Mouse (Mus musculus) G1E (cell line): ENCODE data around the gene Slc34a3. TPM values are rescaled to one million over a fixed set of nuclear protein-coding genes. Genes with fewer than 3 reads are reported as not detected.

Experiments used
- ATAC-seq: 2 replicates; pipeline ENCODE4 v1.8.0; 2016; ENCODE audit warnings: mild to moderate bottlenecking; ENCODE audit not compliant: insufficient number of reproducible peaks, poor library complexity, low FRiP score, severe bottlenecking; ENCODE audit errors: extremely low read depth
- DNase-seq: peaks from one replicate; pipeline ENCODE4 v3.0.0; 2012; ENCODE audit warnings: low spot score
- H3K27me3 ChIP-seq: 2 replicates; pipeline ENCODE4 v1.6.1; 2012; ENCODE audit warnings: mild to moderate bottlenecking, low read length, inconsistent platforms; ENCODE audit not compliant: insufficient read depth
- H3K36me3 ChIP-seq: replicated peaks from 2 replicates; pipeline ENCODE3; 2012; ENCODE audit warnings: mild to moderate bottlenecking, inconsistent platforms
- H3K4me1 ChIP-seq: 2 replicates; pipeline ENCODE4 v1.6.1; 2012; ENCODE audit warnings: low read depth, low read length, inconsistent platforms, mixed read lengths; ENCODE audit not compliant: insufficient read depth
- H3K4me3 ChIP-seq: 2 replicates; pipeline ENCODE4 v1.5.1; 2012; ENCODE audit warnings: low read depth, mild to moderate bottlenecking, inconsistent platforms, low read length, moderate library complexity, mixed read lengths
- H3K9me3 ChIP-seq: replicated peaks from 2 replicates; pipeline ENCODE4 v1.6.1; 2012; ENCODE audit warnings: inconsistent platforms
- CTCF ChIP-seq: IDR thresholded peaks from 2 replicates; pipeline ENCODE4 v1.5.1; 2012; ENCODE audit warnings: low read depth, low read length, inconsistent platforms, mixed read lengths
- GATA1 ChIP-seq: IDR thresholded peaks from 2 replicates; pipeline ENCODE4 v1.6.1; 2012; ENCODE audit warnings: borderline replicate concordance, low read length, inconsistent platforms, mixed read lengths
- GATA2 ChIP-seq: IDR thresholded peaks from 2 replicates; pipeline ENCODE4 v1.6.1; 2012; ENCODE audit warnings: low read depth, low read length, inconsistent platforms, borderline replicate concordance
- POLR2AphosphoS5 ChIP-seq: IDR thresholded peaks from 2 replicates; pipeline ENCODE4 v1.6.1; 2012; ENCODE audit warnings: low read depth, low read length, inconsistent platforms; ENCODE audit not compliant: insufficient replicate concordance
- TAL1 ChIP-seq: conservative IDR thresholded peaks from 2 replicates; pipeline ENCODE4 v1.6.1; 2012; ENCODE audit warnings: low read depth, low read length, inconsistent platforms, mixed read lengths
- polyA plus RNA-seq: library from polyadenylated mRNA; stranded (reverse); fragments of >175 nt; gene quantifications from 2 replicates; pipeline ENCODE4 v1.2.3, GENCODE M21; 2012
- total RNA-seq, 2 experiments: library from RNA; stranded (forward) in 1 of 2; stranded (reverse) in 1 of 2; fragments of 200-1000 nt in 1 of 2; fragments of >200 nt in 1 of 2; fragmentation: Nextera tagmentation in 1 of 2; gene quantifications; 2 replicates each; pipeline ENCODE4 v1.2.3; 2014 to 2017

The Slc34a3 gene
- total and polyA plus RNA-seq, 3 experiments, result 0.91 TPM; not detected in 2

GRCm38 (mm10) chr2:25240723-25241437, 6.7 kb upstream of the Slc34a3 start:
- Histone ChIP-seq H3K4me1 (peaks cover 85% of the 10 kb centered on the region), H3K4me3 (peak overlapping the region; percentile 69; the same call in 1 of the 2 replicates), H3K9me3 (no peaks in the 10 kb centered on the region), H3K36me3 (peaks cover 29% of the 10 kb centered on the region), H3K27me3 (peaks cover 49% of the 10 kb centered on the region)
- TF ChIP-seq CTCF (no peak), POLR2AphosphoS5 (no peak), GATA1 (no peak), GATA2 (no peak), TAL1 (no peak)
- ATAC-seq (peak; percentile 31; the same call in 1 of the 2 replicates), DNase-seq (no peak)

GRCm38 (mm10) chr2:25240310-25240709, 6.1 kb upstream of the Slc34a3 start:
- no peak for ATAC-seq

GRCm38 (mm10) chr2:25239766-25240165, 5.6 kb upstream of the Slc34a3 start:
- peaks cover 93% of the 10 kb centered on the region for H3K4me1 ChIP-seq
- H3K27me3 ChIP-seq, result peaks cover 51% of the 10 kb centered on the region
- H3K9me3 ChIP-seq, result no peaks in the 10 kb centered on the region
- H3K36me3 ChIP-seq, result peaks cover 18% of the 10 kb centered on the region
- DNase-seq, result no peak
- no peak for ATAC-seq
- H3K4me3 ChIP-seq, result no peak overlapping the region
- TF ChIP-seq POLR2AphosphoS5 (no peak), GATA1 (no peak), TAL1 (no peak), CTCF (no peak), GATA2 (no peak)

More at GRCm38 (mm10) chr2:25240310-25240709, 6.1 kb upstream of the Slc34a3 start:
- Histone ChIP-seq H3K4me1 (peaks cover 87% of the 10 kb centered on the region), H3K9me3 (no peaks in the 10 kb centered on the region), H3K36me3 (peaks cover 23% of the 10 kb centered on the region), H3K27me3 (peaks cover 51% of the 10 kb centered on the region), H3K4me3 (no peak overlapping the region; the same call in 1 of the 2 replicates)
- TF ChIP-seq GATA1 (no peak), TAL1 (no peak), GATA2 (no peak), POLR2AphosphoS5 (no peak), CTCF (no peak)
- DNase-seq, result no peak

GRCm38 (mm10) chr2:25238106-25238505, 3.9 kb upstream of the Slc34a3 start:
- ATAC-seq (no peak), DNase-seq (no peak)
- peaks cover 97% of the 10 kb centered on the region for H3K4me1 ChIP-seq
- peaks cover 48% of the 10 kb centered on the region for H3K27me3 ChIP-seq
- H3K4me3 ChIP-seq, result no peak overlapping the region
- no peaks in the 10 kb centered on the region for H3K9me3 ChIP-seq
- TF ChIP-seq GATA1 (no peak), POLR2AphosphoS5 (no peak), TAL1 (no peak)
- peaks cover 1% of the 10 kb centered on the region for H3K36me3 ChIP-seq

- Histone ChIP-seq H3K9me3 (no peaks in the 10 kb centered on the region), H3K4me3 (no peak overlapping the region), H3K4me1 (peaks cover 97% of the 10 kb centered on the region), H3K36me3 (no peaks in the 10 kb centered on the region), H3K27me3 (peaks cover 42% of the 10 kb centered on the region)
- ATAC-seq (no peak), DNase-seq (no peak)
- no peak for TF ChIP-seq CTCF
- no peak for TF ChIP-seq TAL1
- TF ChIP-seq GATA1, result no peak
- TF ChIP-seq GATA2, result no peak
- TF ChIP-seq POLR2AphosphoS5, result no peak
These were observed 3.4 kb upstream of the Slc34a3 start for GRCm38 (mm10) chr2:25237522-25237921.

- ATAC-seq (no peak), DNase-seq (no peak)
- TF ChIP-seq GATA1 (no peak), POLR2AphosphoS5 (no peak), GATA2 (no peak), CTCF (no peak), TAL1 (no peak)
- H3K27me3 ChIP-seq, result peaks cover 41% of the 10 kb centered on the region
- peak within 1 kb of the TSS; percentile 18; the same call in 1 of the 2 replicates for H3K4me3 ChIP-seq
- H3K4me1 ChIP-seq, result peaks cover 97% of the 10 kb centered on the region
- H3K9me3 ChIP-seq, result no peaks in the 10 kb centered on the region
- H3K36me3 ChIP-seq, result peaks cover 2% of the 10 kb centered on the region
These were observed 2.5 kb upstream of the Slc34a3 start, which contains the start of gene Rnf224 for GRCm38 (mm10) chr2:25236614-25237013. TSS of gene Rnf224 (minus strand) at chr2:25236787.
